Comparison of ENCODE assay signal across 13 mouse cellular contexts in the genomic region with DNA sequence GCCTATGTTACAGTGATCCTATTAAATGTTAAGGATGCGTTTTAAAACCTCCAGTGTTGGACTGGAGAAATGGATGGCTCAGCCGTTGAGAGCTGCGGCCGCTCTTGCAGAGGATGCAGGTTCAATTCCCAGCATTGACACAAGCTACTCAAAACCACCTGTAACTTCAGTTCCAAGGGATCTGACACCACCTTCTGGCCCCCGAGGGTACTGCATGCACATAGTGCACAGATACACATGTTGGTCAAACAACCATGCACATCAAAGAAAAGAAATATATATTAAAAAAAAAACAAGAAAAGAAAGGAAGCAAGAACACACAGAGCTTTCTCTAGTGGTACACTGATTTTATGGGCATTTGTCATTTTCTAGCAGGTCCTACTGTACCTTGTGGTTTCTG.
DNase-seq lines count a peak whose midpoint lies in the region.
"Had no signal": no experiment of that assay in that cellular context is flagged by ENCODE, and none has a peak within 500 bp of the region (broad histone marks: within the 10 kb centered on the region; RNA-seq: fewer than 3 reads in every experiment).

No protein-coding gene starts in this region.

- peak; percentile 54 to 69 for DNase-seq in cerebellum, postnatal 10 days
- no peak for DNase-seq in cerebellum, adult 11-12 months
- DNase-seq in kidney, postnatal 10 days = peak; percentile 13
- no peak for DNase-seq in kidney, adult 18-20 months
- peak; percentile 27 for DNase-seq in retina, embryonic 14.5 days (ENCODE audit: low spot score)
- DNase-seq in retina, postnatal 1 day = no peak
- DNase-seq in gastrocnemius, adult 8-10 months (ENCODE audit: low spot score in 2 of 2) = no peak
- DNase-seq in frontal cortex, postnatal 10 days (ENCODE audit: low spot score in 2 of 2) = no peak
- DNase-seq: adrenal gland, postnatal 36 days; kidney, adult 9 months; lung, postnatal 36 days; right cerebral cortex, adult 18-20 months; thymus, postnatal 25 days had no signal

Comparison
In these comparisons a context has a peak if more than half of its experiments do, and no peak if none do; other contexts are left out.
1. DNase-seq: peak in cerebellum, postnatal 10 days (2 of 2), kidney, postnatal 10 days (single experiment) and retina, embryonic 14.5 days (single experiment); none in cerebellum, adult 11-12 months (single experiment), kidney, adult 18-20 months (single experiment), retina, postnatal 1 day (single experiment), gastrocnemius, adult 8-10 months (0 of 2) and frontal cortex, postnatal 10 days (0 of 2).